Mouse (Mus musculus) macrophage (primary cell): ENCODE data around the gene Ptprn. TPM values are rescaled to one million over a fixed set of nuclear protein-coding genes. Genes with fewer than 3 reads are reported as not detected.

Experiments
- H3K27ac ChIP-seq: fragments of 350-480 bp; formaldehyde crosslinking; 2 replicates; pipeline ENCODE4 v1.9.0; 2021
- H3K36me3 ChIP-seq: fragments of 350-480 bp; formaldehyde crosslinking; 2 replicates; pipeline ENCODE4 v1.9.0; 2021; ENCODE audit errors: inconsistent target
- H3K4me3 ChIP-seq: fragments of 350-480 bp; formaldehyde crosslinking; 2 replicates; pipeline ENCODE4 v1.9.0; 2021; ENCODE audit errors: inconsistent target
- H3K79me2 ChIP-seq: fragments of 350-480 bp; formaldehyde crosslinking; 2 replicates; pipeline ENCODE4 v1.9.0; 2021; ENCODE audit errors: inconsistent target
- WGBS: methylation state at CpG from one replicate; pipeline ENCODE4 v1.1.7; 2026; ENCODE audit warnings: inconsistent platforms; ENCODE audit not compliant: missing documents; 5-methylcytosine and 5-hydroxymethylcytosine counted together
- polyA plus RNA-seq: library from polyadenylated mRNA; stranded (reverse); fragments of 250-400 nt; gene quantifications from 3 replicates; pipeline ENCODE4 v1.2.4, GENCODE M21; 2018; ENCODE audit warnings: inconsistent platforms

The Ptprn gene
- polyA plus RNA-seq, 1 experiment from 2014 or later, result 0.04 TPM

- Histone ChIP-seq H3K79me2 (no peaks in the 10 kb centered on the region), H3K36me3 (no peaks in the 10 kb centered on the region), H3K4me3 (no peak overlapping the region), H3K27ac (no peak overlapping the region)
- WGBS, result 12% methylated on average over 23 of the region's 23 CpGs
Observed at GRCm38 (mm10) chr1:75277195-75278188, 13.2 kb upstream of the Ptprn start.

- no peaks in the 10 kb centered on the region for H3K36me3 ChIP-seq
- H3K4me3 ChIP-seq, result no peak overlapping the region
- H3K27ac ChIP-seq, result no peak overlapping the region
- whole genome bisulfite sequencing, result 3% methylated on average over 39 of the region's 40 CpGs
- no peaks in the 10 kb centered on the region for H3K79me2 ChIP-seq
Observed at GRCm38 (mm10) chr1:75262969-75263951, 1.0 kb downstream of the Ptprn start.

- no peaks in the 10 kb centered on the region for H3K36me3 ChIP-seq
- no peak overlapping the region for H3K4me3 ChIP-seq
- H3K79me2 ChIP-seq, result no peaks in the 10 kb centered on the region
- H3K27ac ChIP-seq, result no peak overlapping the region
Observed at GRCm38 (mm10) chr1:75261278-75261677, 3.0 kb downstream of the Ptprn start.

GRCm38 (mm10) chr1:75255516-75256046 lies 8.7 kb downstream of the Ptprn start:
- Histone ChIP-seq H3K36me3 (no peaks in the 10 kb centered on the region), H3K27ac (no peak overlapping the region), H3K79me2 (no peaks in the 10 kb centered on the region), H3K4me3 (no peak overlapping the region)
- 44% methylated on average over 10 of the region's 10 CpGs for WGBS

GRCm38 (mm10) chr1:75254625-75255013 lies 9.7 kb downstream of the Ptprn start:
- 87% methylated on average over 8 of the region's 8 CpGs for WGBS
- no peaks in the 10 kb centered on the region for H3K36me3 ChIP-seq
- no peak overlapping the region for H3K4me3 ChIP-seq
- H3K79me2 ChIP-seq, result no peaks in the 10 kb centered on the region
- H3K27ac ChIP-seq, result no peak overlapping the region

GRCm38 (mm10) chr1:75253849-75254624 lies 10.3 kb downstream of the Ptprn start:
- Histone ChIP-seq H3K79me2 (no peaks in the 10 kb centered on the region), H3K27ac (no peak overlapping the region), H3K36me3 (no peaks in the 10 kb centered on the region), H3K4me3 (no peak overlapping the region)
- WGBS, result 62% methylated on average over 16 of the region's 16 CpGs

- Histone ChIP-seq H3K79me2 (no peaks in the 10 kb centered on the region), H3K36me3 (no peaks in the 10 kb centered on the region), H3K4me3 (no peak overlapping the region), H3K27ac (no peak overlapping the region)
- WGBS, result 89% methylated on average over 16 of the region's 16 CpGs
Observed at GRCm38 (mm10) chr1:75253029-75253428, 11.3 kb downstream of the Ptprn start.

- 86% methylated on average over 13 of the region's 13 CpGs for WGBS
- H3K27ac ChIP-seq, result no peak overlapping the region
- no peak overlapping the region for H3K4me3 ChIP-seq
- no peaks in the 10 kb centered on the region for H3K79me2 ChIP-seq
- H3K36me3 ChIP-seq, result no peaks in the 10 kb centered on the region
Observed at GRCm38 (mm10) chr1:75252308-75252707, 12.0 kb downstream of the Ptprn start.

- H3K36me3 ChIP-seq, result no peaks in the 10 kb centered on the region
- H3K79me2 ChIP-seq, result no peaks in the 10 kb centered on the region
- WGBS, result 6% methylated on average over 21 of the region's 22 CpGs
- no peak overlapping the region for H3K4me3 ChIP-seq
- no peak overlapping the region for H3K27ac ChIP-seq
Observed at GRCm38 (mm10) chr1:75251112-75251970, 13.0 kb downstream of the Ptprn start.

- Histone ChIP-seq H3K27ac (no peak overlapping the region), H3K4me3 (no peak overlapping the region), H3K79me2 (no peaks in the 10 kb centered on the region), H3K36me3 (no peaks in the 10 kb centered on the region)
- 93% methylated on average over 3 of the region's 3 CpGs for WGBS
Observed at GRCm38 (mm10) chr1:75250498-75250897, 13.8 kb downstream of the Ptprn start.

- no peaks in the 10 kb centered on the region for H3K36me3 ChIP-seq
- WGBS, result 66% methylated on average over 9 of the region's 9 CpGs
- no peak overlapping the region for H3K27ac ChIP-seq
- no peaks in the 10 kb centered on the region for H3K79me2 ChIP-seq
- no peak overlapping the region for H3K4me3 ChIP-seq
Observed at GRCm38 (mm10) chr1:75248041-75248772, 16.1 kb downstream of the Ptprn start.

- H3K36me3 ChIP-seq, result no peaks in the 10 kb centered on the region
- WGBS, result 95% methylated on average over 15 of the region's 16 CpGs
Observed at GRCm38 (mm10) chr1:75247071-75247930, 17.0 kb downstream of the Ptprn start.

More at GRCm38 (mm10) chr1:75247071-75247930, 17.0 kb downstream of the Ptprn start:
- no peak overlapping the region for H3K27ac ChIP-seq
- no peaks in the 10 kb centered on the region for H3K79me2 ChIP-seq
- no peak overlapping the region for H3K4me3 ChIP-seq
